Mouse (Mus musculus) heart, adult 10 weeks (tissue): Measurements from ENCODE around the gene Slc2a4. TPM values are rescaled to one million over a fixed set of nuclear protein-coding genes. Genes with fewer than 3 reads are reported as not detected.

ENCODE experiments used
- polyA plus RNA-seq: library from polyadenylated mRNA; stranded (reverse); fragments of 350-450 nt; fragmentation: Illumina TruSeq; extraction: RNeasy Lipid Tissue Mini Kit (QIAGEN cat#74804); gene quantifications from one replicate; pipeline ENCODE4 v1.2.3, GENCODE M21; 2014; ENCODE audit warnings: low read depth, low replicate concordance

Gene Slc2a4
- 385 TPM for polyA plus RNA-seq

GRCm38 (mm10) chr11:69948066-69948762 lies at the start of gene Slc2a4:
Gene Slc2a4 (minus strand): TSS chr11:69948188.

GRCm38 (mm10) chr11:69995391-69995960 lies 47.5 kb upstream of the Slc2a4 start, which contains the start of gene Phf23:
Gene Phf23 (plus strand): TSS chr11:69995777.

GRCm38 (mm10) chr11:69990850-69991691 lies 43.1 kb upstream of the Slc2a4 start, which contains the start of gene Gabarap:
Gene Gabarap (plus strand): TSS chr11:69991143.

GRCm38 (mm10) chr11:69982225-69982624 lies 34.2 kb upstream of the Slc2a4 start, which contains the start of gene Elp5:
Gene Elp5 (minus strand): TSS chr11:69982517.

GRCm38 (mm10) chr11:69981141-69981762 lies 33.3 kb upstream of the Slc2a4 start, which contains the start of gene Ctdnep1:
Gene Ctdnep1 (plus strand): TSS chr11:69981156.

GRCm38 (mm10) chr11:69964650-69965270 lies 16.8 kb upstream of the Slc2a4 start, which contains the start of gene Cldn7:
Gene Cldn7 (plus strand): TSS chr11:69964779.

GRCm38 (mm10) chr11:69935137-69935879 lies 12.7 kb downstream of the Slc2a4 start, which contains the start of gene Ybx2:
Gene Ybx2 (plus strand): TSS chr11:69935796.

GRCm38 (mm10) chr11:69921114-69922011 lies 26.6 kb downstream of the Slc2a4 start, which contains the start of gene Eif5a:
Gene Eif5a (minus strand): TSS chr11:69921958.

GRCm38 (mm10) chr11:69913554-69914371 lies 34.2 kb downstream of the Slc2a4 start, which contains the start of gene Gps2:
Gene Gps2 (plus strand): TSS chr11:69913888.

GRCm38 (mm10) chr11:69900471-69901405 lies 47.2 kb downstream of the Slc2a4 start, which contains the start of the genes 2810408A11Rik and Neurl4:
Gene 2810408A11Rik (minus strand): TSS chr11:69900987.
Gene Neurl4 (plus strand): TSS chr11:69901072.

GRCm38 (mm10) chr11:69895291-69895690 lies 52.7 kb downstream of the Slc2a4 start, which contains the start of gene Acap1:
Gene Acap1 (minus strand): TSS chr11:69895539.

Other genes with a start within 250 kb of the Slc2a4 start
- gene Polr2a, start 189.6 kb downstream of the Slc2a4 start, polyA plus RNA-seq, result 20.8 TPM
- not detected for gene Slc35g3, start 186.2 kb downstream of the Slc2a4 start, polyA plus RNA-seq
- gene Zbtb4, start 182.3 kb downstream of the Slc2a4 start, polyA plus RNA-seq, result 24.0 TPM
- 7.0 TPM for gene Chrnb1, start 152.2 kb downstream of the Slc2a4 start, polyA plus RNA-seq
- 3.8 TPM for gene Fgf11, start 146.3 kb downstream of the Slc2a4 start, polyA plus RNA-seq
- gene Tmem102, start 142.6 kb downstream of the Slc2a4 start, polyA plus RNA-seq, result not detected
- not detected for gene Gm39566, start 132.9 kb downstream of the Slc2a4 start, polyA plus RNA-seq
- gene Spem2, start 129.7 kb downstream of the Slc2a4 start, polyA plus RNA-seq, result not detected
- gene Spem1, start 126.0 kb downstream of the Slc2a4 start, polyA plus RNA-seq, result not detected
- gene Nlgn2, start 110.4 kb downstream of the Slc2a4 start, polyA plus RNA-seq, result 5.0 TPM
- gene Tmem256, start 109.7 kb downstream of the Slc2a4 start, polyA plus RNA-seq, result 282 TPM
- 23.8 TPM for gene Plscr3, start 101.8 kb downstream of the Slc2a4 start, polyA plus RNA-seq
- gene Tnk1, start 89.5 kb downstream of the Slc2a4 start, polyA plus RNA-seq, result not detected
- gene Tmem95, start 70.2 kb downstream of the Slc2a4 start, polyA plus RNA-seq, result not detected
- gene Kctd11, start 66.8 kb downstream of the Slc2a4 start, polyA plus RNA-seq, result 4.2 TPM
- 0.81 TPM for gene Acap1, start 52.6 kb downstream of the Slc2a4 start, polyA plus RNA-seq
- gene 2810408A11Rik, start 47.2 kb downstream of the Slc2a4 start, polyA plus RNA-seq, result 2.9 TPM
- gene Neurl4, start 47.1 kb downstream of the Slc2a4 start, polyA plus RNA-seq, result 37.7 TPM
- 44.4 TPM for gene Gps2, start 34.3 kb downstream of the Slc2a4 start, polyA plus RNA-seq
- 482 TPM for gene Eif5a, start 26.2 kb downstream of the Slc2a4 start, polyA plus RNA-seq
- 32.3 TPM for gene Ybx2, start 12.4 kb downstream of the Slc2a4 start, polyA plus RNA-seq
- 0.58 TPM for gene Cldn7, start 16.6 kb upstream of the Slc2a4 start, polyA plus RNA-seq
- gene Ctdnep1, start 33.0 kb upstream of the Slc2a4 start, polyA plus RNA-seq, result 146 TPM
- gene Elp5, start 34.3 kb upstream of the Slc2a4 start, polyA plus RNA-seq, result 52.8 TPM
- gene Gabarap, start 43.0 kb upstream of the Slc2a4 start, polyA plus RNA-seq, result 418 TPM
- 25.3 TPM for gene Phf23, start 47.6 kb upstream of the Slc2a4 start, polyA plus RNA-seq
- 5.6 TPM for gene Dvl2, start 52.4 kb upstream of the Slc2a4 start, polyA plus RNA-seq
- gene Acadvl, start 67.2 kb upstream of the Slc2a4 start, polyA plus RNA-seq, result 1,086 TPM
- 3.2 TPM for gene Dlg4, start 68.8 kb upstream of the Slc2a4 start, polyA plus RNA-seq
- 0.50 TPM for gene Asgr1, start 105.9 kb upstream of the Slc2a4 start, polyA plus RNA-seq
- gene Asgr2, start 144.5 kb upstream of the Slc2a4 start, polyA plus RNA-seq, result 0.68 TPM
- gene Mgl2, start 182.1 kb upstream of the Slc2a4 start, polyA plus RNA-seq, result 16.8 TPM
- 7.1 TPM for gene Clec10a, start 208.0 kb upstream of the Slc2a4 start, polyA plus RNA-seq